ENCODE assay signal across 17 mouse cellular contexts in the genomic region with DNA sequence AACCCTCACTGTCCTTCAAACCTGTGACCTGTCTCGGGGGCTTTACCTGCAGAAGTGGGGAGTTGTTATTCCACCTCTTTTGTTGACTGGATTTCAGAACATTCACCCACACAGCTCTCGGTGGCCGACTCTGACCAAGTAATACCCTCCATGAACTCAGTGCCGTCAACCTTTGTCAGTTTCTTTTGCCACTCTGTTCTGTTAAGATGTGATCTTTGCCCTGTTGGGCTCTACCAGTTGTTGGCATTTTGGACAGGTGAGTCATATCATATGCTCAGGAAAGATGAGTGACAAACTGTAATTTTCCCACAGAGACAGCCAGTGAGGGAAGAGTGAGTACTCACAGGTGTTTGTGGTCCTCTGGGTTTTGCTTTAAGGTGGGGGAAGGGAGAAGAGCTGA.
"Had no signal": no experiment of that assay in that cellular context is flagged by ENCODE, and none has a peak within 500 bp of the region (broad histone marks: within the 10 kb centered on the region; RNA-seq: fewer than 3 reads in every experiment).

No protein-coding gene starts in this region.

- H3K27me3 ChIP-seq: midbrain, embryonic 12.5 days; neural tube, embryonic 13.5 days; neural tube, embryonic 15.5 days had no signal

- H3K4me3 ChIP-seq: midbrain, embryonic 10.5 days; midbrain, embryonic 12.5 days; myocyte; neural tube, embryonic 13.5 days; neural tube, embryonic 15.5 days had no signal

- DNase-seq: lung, embryonic 14.5 days; lung, postnatal 10 days; lung, postnatal 4 days; midbrain, embryonic 14.5 days; retina, postnatal 1 day; right cerebral cortex, adult 18-20 months; right cerebral cortex, postnatal 25 days; right cerebral cortex, postnatal 4 days; spleen, adult 18-20 months; thymus, adult 18-20 months; thymus, postnatal 14 days; thymus, postnatal 36 days had no signal

- H3K4me1 ChIP-seq: midbrain, embryonic 10.5 days; midbrain, embryonic 12.5 days; neural tube, embryonic 13.5 days; neural tube, embryonic 15.5 days had no signal

- H3K27ac ChIP-seq: midbrain, embryonic 10.5 days; midbrain, embryonic 12.5 days; neural tube, embryonic 13.5 days; neural tube, embryonic 15.5 days had no signal
